Mouse (Mus musculus) CH12.LX (cell line): ENCODE measurements around the gene Unc93b1.

Experiments
- BHLHE40 ChIP-seq: IDR thresholded peaks from 2 replicates; pipeline ENCODE4 v1.6.1; 2011; ENCODE audit warnings: mild to moderate bottlenecking, low read depth, low read length, improper control_type of control experiment
- CHD1 ChIP-seq: IDR thresholded peaks from 2 replicates; pipeline ENCODE4 v1.6.1; 2012; ENCODE audit warnings: low read depth, low read length, improper control_type of control experiment, inconsistent platforms
- CTCF ChIP-seq, 2 experiments: IDR thresholded peaks in 1 of 2; conservative IDR thresholded peaks in 1 of 2; 2 replicates each; pipeline ENCODE4 v1.5.1; 2011 to 2012; ENCODE audit warnings: low read depth in 2 of 2, low read length in 2 of 2, improper control_type of control experiment in 1 of 2, inconsistent platforms in 1 of 2, mild to moderate bottlenecking in 1 of 2, moderate library complexity in 1 of 2
- ELF1 ChIP-seq: IDR thresholded peaks from 2 replicates; pipeline ENCODE4 v1.6.1; 2014; ENCODE audit warnings: low read depth, mild to moderate bottlenecking, inconsistent platforms, low read length, improper control_type of control experiment
- POLR2A ChIP-seq: IDR thresholded peaks from 2 replicates; pipeline ENCODE4 v1.6.1; 2011; ENCODE audit warnings: low read depth, mild to moderate bottlenecking, improper control_type of control experiment, low read length
- SIN3A ChIP-seq: IDR thresholded peaks from 2 replicates; pipeline ENCODE4 v1.6.1; 2012; ENCODE audit warnings: low read length, improper control_type of control experiment, inconsistent platforms
- USF1 ChIP-seq: IDR thresholded peaks from 2 replicates; pipeline ENCODE4 v1.6.1; 2014; ENCODE audit warnings: low read depth, mild to moderate bottlenecking, inconsistent platforms, low read length, improper control_type of control experiment
- ZC3H11A ChIP-seq: IDR thresholded peaks from 2 replicates; pipeline ENCODE4 v1.6.1; 2012; ENCODE audit warnings: low read depth, mild to moderate bottlenecking, inconsistent platforms, low read length, improper control_type of control experiment

GRCm38 (mm10) chr19:3935032-3935895 lies at the start of gene Unc93b1:
- peak; percentile 64 for TF ChIP-seq ELF1
- peak; percentile 85 for TF ChIP-seq POLR2A
- TF ChIP-seq CHD1, result no peak
- TF ChIP-seq USF1, result no peak
- no peak for TF ChIP-seq CTCF (conservative IDR thresholded peaks at IDR 0.05 in 1 of 2, IDR thresholded peaks at IDR 0.05 in 1 of 2; ENCODE audit: low read depth in 2 of 2, low read length in 2 of 2)
- TF ChIP-seq BHLHE40, result peak; percentile 37
- no peak for TF ChIP-seq ZC3H11A
- peak; percentile 86 for TF ChIP-seq SIN3A
